Mouse (Mus musculus) testis, adult 2 months (tissue): ENCODE measurements around the gene Uqcc1.

ENCODE experiments used
- CTCF ChIP-seq: fragments of 200-500 bp; IDR thresholded peaks from 2 replicates; pipeline ENCODE4 v1.5.1; 2012; ENCODE audit warnings: low read depth, mild to moderate bottlenecking, inconsistent platforms, low read length, moderate library complexity; ENCODE audit not compliant: control insufficient read depth, insufficient read depth, insufficient replicate concordance
- POLR2A ChIP-seq: fragments of 200-500 bp; IDR thresholded peaks from 2 replicates; pipeline ENCODE4 v1.6.1; 2012; ENCODE audit warnings: low read depth, mild to moderate bottlenecking, inconsistent platforms, low read length, moderate library complexity; ENCODE audit not compliant: control insufficient read depth

DNA sequence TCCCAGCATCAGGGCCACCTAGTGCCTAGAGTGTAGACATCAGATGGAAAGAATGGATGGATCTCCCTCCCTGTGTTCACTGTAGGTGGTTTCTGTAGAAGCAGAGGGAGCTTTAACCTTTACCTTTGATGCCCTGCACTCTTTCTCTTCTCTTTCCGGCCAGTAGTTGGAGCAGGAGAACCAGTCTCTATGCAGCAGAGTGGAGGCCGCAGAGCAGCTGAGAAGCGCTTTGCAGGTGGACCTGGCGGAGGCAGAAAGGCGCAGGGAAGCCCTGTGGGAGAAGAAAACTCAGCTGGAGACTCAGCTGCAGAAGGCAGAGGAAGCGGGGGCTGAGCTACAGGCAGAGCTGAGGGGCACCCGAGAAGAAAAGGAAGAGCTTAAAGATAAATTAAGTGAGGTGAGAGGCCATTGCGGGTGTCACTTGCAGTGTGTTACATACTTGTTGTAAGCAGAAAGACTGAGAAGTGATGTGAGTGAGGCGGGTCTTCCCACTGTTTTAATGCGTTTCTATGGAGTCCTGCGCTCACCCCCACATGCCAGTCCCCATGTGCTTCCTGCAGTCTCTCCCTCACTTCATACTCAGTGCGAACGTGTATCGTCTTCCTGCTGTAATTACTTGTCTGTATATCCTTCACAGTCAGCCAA lies 44.1 kb upstream of the Uqcc1 start:
- TF ChIP-seq POLR2A (no peak), CTCF (no peak)
